Mouse (Mus musculus) intestine, postnatal 0 days (tissue): Measurements from ENCODE around the gene Slc19a2. TPM values are rescaled to one million over a fixed set of nuclear protein-coding genes. Genes with fewer than 3 reads are reported as not detected.
A peak's percentile ranks its signal among the peaks of the same experiment; 100 is the strongest.
"Not testable (repeated sequence)": the region's sequence is repeated elsewhere in the genome, so short reads cannot be mapped to it uniquely, and the experiment has no call there.

Experiments used
- ATAC-seq: fragments of 200-750 bp; cut with Nextera tagmentation; 2 replicates; pipeline ENCODE4 v1.8.0; 2017; ENCODE audit warnings: mild to moderate bottlenecking, moderate TSS enrichment, moderate library complexity
- H3K27ac ChIP-seq: fragments of 300-500 bp; sonication (generic); 2 replicates; pipeline ENCODE4 v1.5.1; 2014; ENCODE audit warnings: mild to moderate bottlenecking, low read depth, low read length, moderate library complexity
- H3K27me3 ChIP-seq: fragments of 300-500 bp; sonication (generic); replicated peaks from 2 replicates; pipeline ENCODE4 v1.6.1; 2014; ENCODE audit warnings: low read length, mixed read lengths; ENCODE audit not compliant: control insufficient read depth, insufficient read depth
- H3K36me3 ChIP-seq: fragments of 300-500 bp; sonication (generic); 2 replicates; pipeline ENCODE4 v1.6.1; 2014; ENCODE audit warnings: mild to moderate bottlenecking, moderate library complexity; ENCODE audit not compliant: control insufficient read depth, insufficient read depth
- H3K4me1 ChIP-seq: fragments of 300-500 bp; sonication (generic); replicated peaks from 2 replicates; pipeline ENCODE4 v1.6.1; 2014; ENCODE audit warnings: antibody characterized with exemption, low read length, mixed read lengths; ENCODE audit not compliant: control insufficient read depth, insufficient read depth
- H3K4me2 ChIP-seq: fragments of 300-500 bp; sonication (generic); replicated peaks from 2 replicates; pipeline ENCODE4 v1.6.1; 2014; ENCODE audit warnings: low read depth, mild to moderate bottlenecking, moderate library complexity
- H3K4me3 ChIP-seq: fragments of 300-500 bp; sonication (generic); 2 replicates; pipeline ENCODE4 v1.5.1; 2014; ENCODE audit warnings: low read depth, low read length
- H3K9ac ChIP-seq: fragments of 300-500 bp; sonication (generic); 2 replicates; pipeline ENCODE4 v1.6.1; 2014; ENCODE audit warnings: mild to moderate bottlenecking, low read depth, low read length
- H3K9me3 ChIP-seq: fragments of 300-500 bp; sonication (generic); 2 replicates; pipeline ENCODE4 v1.6.1; 2016; ENCODE audit warnings: mixed run types; ENCODE audit not compliant: control insufficient read depth
- CTCF ChIP-seq: sonication (generic); IDR thresholded peaks from 2 replicates; pipeline ENCODE4 v1.5.1; 2016; ENCODE audit warnings: low read depth, mild to moderate bottlenecking, control low read depth, antibody characterized with exemption, moderate library complexity
- WGBS: fragments of 180-500 bp; shearing (Covaris S2); extraction: QIAGEN DNeasy Blood & Tissue Kit; methylation state at CpG from one replicate; pipeline ENCODE4 v1.1.7; 2014; 5-methylcytosine and 5-hydroxymethylcytosine counted together
- polyA plus RNA-seq: library from polyadenylated mRNA; unstranded; fragments of >200 nt; fragmentation: Nextera tagmentation; extraction: Ambion mirVana; gene quantifications from 2 replicates; pipeline ENCODE4 v1.2.1, GENCODE M21; 2015

Slc19a2 gene
- polyA plus RNA-seq, 1 experiment from 2014 or later: 5.0 TPM

DNA sequence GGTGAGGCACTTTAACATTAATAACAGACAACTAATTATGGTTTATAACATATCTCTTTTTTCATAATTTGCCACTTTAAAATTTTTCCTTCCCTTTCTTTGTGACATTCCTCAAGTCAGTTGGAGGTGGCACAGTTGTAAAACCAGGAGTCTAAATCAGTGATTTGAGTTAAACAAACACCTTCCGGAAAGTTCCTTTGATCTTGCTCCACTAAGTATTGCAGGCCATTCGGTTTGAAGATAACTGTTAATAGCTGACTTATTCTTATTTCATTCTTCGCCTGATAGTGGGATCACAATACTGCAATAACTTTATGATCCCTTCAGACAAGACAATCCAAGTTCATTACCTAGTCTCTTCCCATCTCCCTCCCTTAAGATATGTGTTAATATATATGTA is 33.7 kb upstream of the Slc19a2 start:
- H3K27ac ChIP-seq: no peak overlapping the region

DNA sequence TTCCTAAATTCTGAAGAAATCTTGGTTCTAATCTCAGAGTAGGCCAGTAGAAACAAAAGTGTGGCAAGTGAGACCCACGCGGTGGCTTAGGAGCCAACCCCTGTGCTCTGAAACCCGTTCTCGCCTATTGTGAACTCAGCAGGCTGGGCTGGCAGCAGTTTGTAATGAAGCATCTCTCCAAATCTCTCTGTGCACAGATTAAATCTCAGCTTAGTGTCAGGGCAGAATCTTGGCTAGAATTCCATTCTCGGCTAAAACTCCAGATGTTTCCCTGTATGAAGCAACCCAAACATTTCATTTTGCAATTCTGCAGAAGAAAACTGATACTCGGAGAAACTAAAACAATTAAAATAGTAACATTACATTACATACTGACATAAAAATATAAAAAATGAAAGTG is 33.3 kb upstream of the Slc19a2 start:
- ATAC-seq: no peak
- WGBS: 25% methylated on average over 6 of the region's 6 CpGs
- H3K27ac ChIP-seq: no peak overlapping the region

More for the DNA sequence above, 33.7 kb upstream of the Slc19a2 start:
- 29% methylated on average over 3 of the region's 3 CpGs for WGBS
- Histone ChIP-seq H3K4me3 (no peak overlapping the region), H3K9me3 (no peaks in the 10 kb centered on the region), H3K27me3 (no peaks in the 10 kb centered on the region), H3K9ac (no peak overlapping the region), H3K4me2 (no peak overlapping the region), H3K36me3 (no peaks in the 10 kb centered on the region), H3K4me1 (no peaks in the 10 kb centered on the region; the same call in 1 of the 2 replicates)
- peak; percentile 37 for ATAC-seq
- no peak for TF ChIP-seq CTCF

DNA sequence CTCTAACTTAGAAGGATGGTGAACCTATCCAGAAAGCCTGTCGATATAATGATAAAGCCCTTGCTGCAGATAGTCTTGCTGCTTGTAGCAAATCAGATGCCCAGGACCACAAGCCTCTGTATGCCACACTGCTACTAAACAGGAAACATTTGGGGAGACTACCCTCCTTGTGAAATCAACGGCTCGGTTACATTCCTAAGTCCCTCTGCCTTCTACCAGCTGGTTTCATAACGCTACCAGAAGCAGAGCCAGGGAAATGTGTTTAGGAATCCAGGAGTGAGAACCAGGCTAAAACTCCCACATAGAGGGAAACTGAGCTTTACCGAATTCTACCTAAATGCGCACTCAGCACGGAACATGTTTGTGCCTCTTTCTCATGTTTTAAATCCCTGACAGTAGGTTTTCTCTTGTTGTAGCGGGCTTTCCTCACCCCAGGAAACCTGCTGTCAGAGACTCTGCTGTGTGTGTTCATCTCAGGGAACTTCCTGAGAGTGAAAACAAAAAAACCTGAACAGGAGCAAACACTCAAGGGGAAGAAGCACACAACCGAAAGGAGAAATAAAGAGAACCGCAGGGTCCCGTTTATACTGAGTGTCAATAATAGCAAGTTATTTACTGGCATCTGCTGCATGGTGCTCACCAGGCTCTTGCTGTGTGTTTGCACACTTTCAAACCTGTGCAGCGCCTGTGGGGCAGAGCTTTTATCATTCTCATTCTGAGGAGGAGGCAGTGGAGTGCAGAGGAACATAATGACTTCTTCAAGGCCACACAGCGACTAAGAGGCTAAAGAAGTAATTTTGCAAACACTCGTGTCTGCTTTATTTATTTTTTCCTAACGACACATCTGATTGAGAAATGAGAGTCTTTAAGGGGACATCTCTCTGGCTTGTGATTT is 30.8 kb upstream of the Slc19a2 start:
- no peak overlapping the region for H3K4me3 ChIP-seq
- WGBS: 28% methylated on average over 15 of the region's 15 CpGs
- TF ChIP-seq CTCF: no peak

More for the DNA sequence above, 33.3 kb upstream of the Slc19a2 start:
- Histone ChIP-seq H3K27me3 (no peaks in the 10 kb centered on the region), H3K4me1 (no peaks in the 10 kb centered on the region; the same call in 1 of the 2 replicates), H3K4me3 (no peak overlapping the region), H3K4me2 (no peak overlapping the region), H3K9ac (no peak overlapping the region), H3K9me3 (no peaks in the 10 kb centered on the region), H3K36me3 (no peaks in the 10 kb centered on the region)
- no peak for TF ChIP-seq CTCF

GRCm38 (mm10) chr1:164220261-164220660 is 28.6 kb upstream of the Slc19a2 start:
- Histone ChIP-seq H3K9ac (no peak overlapping the region), H3K27ac (no peak overlapping the region), H3K4me1 (no peaks in the 10 kb centered on the region), H3K4me3 (no peak overlapping the region), H3K36me3 (no peaks in the 10 kb centered on the region), H3K9me3 (no peaks in the 10 kb centered on the region), H3K4me2 (no peak overlapping the region), H3K27me3 (no peaks in the 10 kb centered on the region)
- no peak for ATAC-seq
- TF ChIP-seq CTCF: no peak
- WGBS: 88% methylated on average over 4 of the region's 4 CpGs

More for the DNA sequence above, 30.8 kb upstream of the Slc19a2 start:
- peak overlapping the region; percentile 30; the same call in 1 of the 2 replicates for H3K4me2 ChIP-seq
- H3K9ac ChIP-seq: no peak overlapping the region
- no peaks in the 10 kb centered on the region for H3K9me3 ChIP-seq
- no peaks in the 10 kb centered on the region for H3K4me1 ChIP-seq
- H3K27me3 ChIP-seq: no peaks in the 10 kb centered on the region
- no peak overlapping the region for H3K27ac ChIP-seq
- no peak for ATAC-seq
- H3K36me3 ChIP-seq: no peaks in the 10 kb centered on the region

GRCm38 (mm10) chr1:164223089-164223488 is 25.8 kb upstream of the Slc19a2 start:
- peak overlapping the region; percentile 14 for H3K4me2 ChIP-seq
- H3K4me1 ChIP-seq: no peaks in the 10 kb centered on the region
- no peaks in the 10 kb centered on the region for H3K9me3 ChIP-seq
- ATAC-seq: no peak
- no peaks in the 10 kb centered on the region for H3K27me3 ChIP-seq
- no peak overlapping the region for H3K27ac ChIP-seq
- H3K36me3 ChIP-seq: no peaks in the 10 kb centered on the region
- no peak overlapping the region for H3K4me3 ChIP-seq
- no peak overlapping the region for H3K9ac ChIP-seq
- TF ChIP-seq CTCF: no peak

- H3K9me3 ChIP-seq, H3K36me3 ChIP-seq, ATAC-seq, H3K27me3 ChIP-seq, H3K4me2 ChIP-seq, H3K27ac ChIP-seq, H3K9ac ChIP-seq, H3K4me3 ChIP-seq, H3K4me1 ChIP-seq: not testable (repeated sequence)
- WGBS: 76% methylated on average over 2 of the region's 4 CpGs
Observed at GRCm38 (mm10) chr1:164231937-164232570, 16.8 kb upstream of the Slc19a2 start.
